ENCODE assay signal across 8 mouse cellular contexts in genomic region chr4:133353367-133354365, GRCm38 (mm10). TPM values are rescaled to one million over a fixed set of nuclear protein-coding genes. Genes with fewer than 3 reads are reported as not detected.
DNase-seq lines count a peak whose midpoint lies in the region; ATAC-seq and TF ChIP-seq lines count a peak whose summit lies in the region.

Gene Wdtc1 (minus strand): TSS chr4:133353481.

- H3K9me3 ChIP-seq in kidney, embryonic 14.5 days (ENCODE audit: control insufficient read depth, low read length): no peaks in the 10 kb centered on the region

- H3K27ac ChIP-seq in kidney, embryonic 14.5 days (ENCODE audit: low read depth, low read length): no peak within 1 kb of the TSS
- H3K27ac ChIP-seq in bone marrow, adult 2 months (ENCODE audit: control insufficient read depth, insufficient read depth, low read depth, low read length, poor library complexity): peak within 1 kb of the TSS; percentile 60

- TF ChIP-seq CTCF in bone marrow, adult 2 months (IDR thresholded peaks at IDR 0.05; ENCODE audit: control insufficient read depth, insufficient read depth, low read length): no peak

- WGBS in kidney, embryonic 14.5 days: 87% methylated on average over 23 of the region's 23 CpGs
- 60% methylated on average over 23 of the region's 23 CpGs for WGBS in bone marrow, adult 2 months

- H3K36me3 ChIP-seq in kidney, embryonic 14.5 days (ENCODE audit: control insufficient read depth, insufficient read depth, low read length): no peaks in the 10 kb centered on the region

- no peak for TF ChIP-seq POLR2A in bone marrow, adult 2 months (IDR thresholded peaks at IDR 0.05; ENCODE audit: borderline replicate concordance, control insufficient read depth, low read depth, low read length)

- H3K4me1 ChIP-seq in kidney, embryonic 14.5 days (ENCODE audit: control insufficient read depth, insufficient read depth, low read length): no peaks in the 10 kb centered on the region
- peaks cover 4% of the 10 kb centered on the region; the same call in 1 of the 2 replicates for H3K4me1 ChIP-seq in bone marrow, adult 2 months (ENCODE audit: control insufficient read depth, insufficient read depth, low read length)

- H3K4me2 ChIP-seq in kidney, embryonic 14.5 days (replicated peaks; ENCODE audit: low read depth, low read length): no peak within 1 kb of the TSS

- no peak within 1 kb of the TSS for H3K9ac ChIP-seq in kidney, embryonic 14.5 days (ENCODE audit: low read depth, low read length)

- ATAC-seq in kidney, embryonic 14.5 days (ENCODE audit: low FRiP score, low TSS enrichment): no peak
- no peak for ATAC-seq in erythroid progenitor cell, adult 5-6 weeks (replicated peaks; ENCODE audit: low FRiP score, poor library complexity, severe bottlenecking)

- H3K27me3 ChIP-seq in kidney, embryonic 14.5 days (ENCODE audit: control insufficient read depth, insufficient read depth, low read length): no peaks in the 10 kb centered on the region

- DNase-seq in kidney, postnatal 10 days: no peak
- DNase-seq in heart, adult 18-20 months: peak in 1 of 2 experiments; percentile 32
- DNase-seq in layer of hippocampus, postnatal 25 days (ENCODE audit: extremely low spot score in 1 of 2, low spot score in 1 of 2): no peak
- DNase-seq in lung, postnatal 4 days: peak; percentile 30 to 54
- DNase-seq in ovary, postnatal 10 days (ENCODE audit: low spot score): no peak

- H3K4me3 ChIP-seq in kidney, embryonic 14.5 days (ENCODE audit: low read length): no peak within 1 kb of the TSS
- H3K4me3 ChIP-seq in bone marrow, adult 2 months (replicated peaks; ENCODE audit: control insufficient read depth, low read depth, low read length): peak within 1 kb of the TSS; percentile 25

RNA-seq across cellular contexts. Expression of gene Wdtc1, which starts in this region (rescaled TPM):
- 10.0 and 16.0 TPM in 2 replicates for polyA plus RNA-seq in kidney, embryonic 14.5 days (2014; fragmentation: Nextera tagmentation; extraction: Ambion mirVana)
- polyA plus RNA-seq in bone marrow, adult 2 months (2011; ENCODE audit: insufficient read depth, insufficient read length, low replicate concordance, missing spikeins): 9.5 and 14.6 TPM in 2 replicates
- total RNA-seq in heart, adult 18-20 months (2021): 10 to 100 TPM; 71.9 to 73.6 TPM
- 10 to 100 TPM; 84.4 to 85.8 TPM for total RNA-seq in layer of hippocampus, postnatal 25 days (2021)
- 16.2 and 28.5 TPM in 2 replicates for total RNA-seq in erythroid progenitor cell, adult 5-6 weeks (2015; ENCODE audit: low replicate concordance)
- 9.0 and 10.1 TPM in 2 replicates for total RNA-seq in erythroid progenitor cell, adult 5-6 weeks (2017; ENCODE audit: low replicate concordance)

Comparison
In these comparisons a context has a peak if more than half of its experiments do, and no peak if none do; other contexts are left out.
1. DNase-seq: peak in lung, postnatal 4 days (2 of 2); none in kidney, postnatal 10 days (single experiment), layer of hippocampus, postnatal 25 days (0 of 2) and ovary, postnatal 10 days (single experiment).